Mouse (Mus musculus) stomach, embryonic 16.5 days (tissue): Measurements from ENCODE around the gene Srsf4. TPM values are rescaled to one million over a fixed set of nuclear protein-coding genes. Genes with fewer than 3 reads are reported as not detected.

Experiments used
- ATAC-seq: fragments of 200-750 bp; cut with Nextera tagmentation; 2 replicates; pipeline ENCODE4 v1.8.0; 2017; ENCODE audit warnings: moderate number of reproducible peaks, moderate TSS enrichment; ENCODE audit not compliant: insufficient read depth, low FRiP score
- H3K27ac ChIP-seq: fragments of 300-500 bp; sonication (generic); 2 replicates; pipeline ENCODE4 v1.5.1; 2014; ENCODE audit warnings: low read length
- H3K27me3 ChIP-seq: fragments of 300-500 bp; sonication (generic); 2 replicates; pipeline ENCODE4 v1.6.1; 2014; ENCODE audit warnings: low read length, control low read depth, mixed read lengths; ENCODE audit not compliant: control insufficient read depth, insufficient read depth
- H3K36me3 ChIP-seq: fragments of 300-500 bp; sonication (generic); 2 replicates; pipeline ENCODE4 v1.6.1; 2014; ENCODE audit warnings: low read length; ENCODE audit not compliant: control insufficient read depth, insufficient read depth
- H3K4me1 ChIP-seq: fragments of 300-500 bp; sonication (generic); 2 replicates; pipeline ENCODE4 v1.6.1; 2014; ENCODE audit warnings: low read length, control low read depth, mixed read lengths; ENCODE audit not compliant: control insufficient read depth, insufficient read depth
- H3K4me2 ChIP-seq: fragments of 300-500 bp; sonication (generic); 2 replicates; pipeline ENCODE4 v1.6.1; 2014; ENCODE audit warnings: low read depth, low read length, mixed read lengths
- H3K4me3 ChIP-seq: fragments of 300-500 bp; sonication (generic); replicated peaks from 2 replicates; pipeline ENCODE4 v1.5.1; 2014; ENCODE audit warnings: mild to moderate bottlenecking, low read length
- H3K9ac ChIP-seq: fragments of 300-500 bp; sonication (generic); 2 replicates; pipeline ENCODE4 v1.6.1; 2014; ENCODE audit warnings: low read length
- H3K9me3 ChIP-seq: fragments of 300-500 bp; sonication (generic); replicated peaks from 2 replicates; pipeline ENCODE4 v1.6.1; 2016; ENCODE audit warnings: low read length, control low read depth; ENCODE audit not compliant: control insufficient read depth
- WGBS: fragments of 180-500 bp; shearing (Covaris S2); extraction: QIAGEN DNeasy Blood & Tissue Kit; methylation state at CpG from one replicate; pipeline ENCODE4 v1.1.7; 2014; 5-methylcytosine and 5-hydroxymethylcytosine counted together
- polyA plus RNA-seq: library from polyadenylated mRNA; unstranded; fragments of >200 nt; fragmentation: Nextera tagmentation; extraction: Ambion mirVana; gene quantifications from 2 replicates; pipeline ENCODE4 v1.2.1, GENCODE M21; 2015

Gene Srsf4
- polyA plus RNA-seq = 74.4 and 81.2 TPM in 2 replicates

GRCm38 (mm10) chr4:131873293-131874168 is at the start of gene Srsf4:
Srsf4 (plus strand) TSS chr4:131873617.
- Histone ChIP-seq H3K4me3 (peak within 1 kb of the TSS; percentile 99), H3K9ac (peak within 1 kb of the TSS; percentile 100), H3K9me3 (no peaks in the 10 kb centered on the region), H3K27ac (peak within 1 kb of the TSS; percentile 100), H3K4me1 (peaks cover 41% of the 10 kb centered on the region), H3K4me2 (peak within 1 kb of the TSS; percentile 92), H3K36me3 (no peaks in the 10 kb centered on the region; the same call in 1 of the 2 replicates), H3K27me3 (no peaks in the 10 kb centered on the region)
- under 1% methylated on average over 99 of the region's 116 CpGs for WGBS
- peak; percentile 96 for ATAC-seq

DNA sequence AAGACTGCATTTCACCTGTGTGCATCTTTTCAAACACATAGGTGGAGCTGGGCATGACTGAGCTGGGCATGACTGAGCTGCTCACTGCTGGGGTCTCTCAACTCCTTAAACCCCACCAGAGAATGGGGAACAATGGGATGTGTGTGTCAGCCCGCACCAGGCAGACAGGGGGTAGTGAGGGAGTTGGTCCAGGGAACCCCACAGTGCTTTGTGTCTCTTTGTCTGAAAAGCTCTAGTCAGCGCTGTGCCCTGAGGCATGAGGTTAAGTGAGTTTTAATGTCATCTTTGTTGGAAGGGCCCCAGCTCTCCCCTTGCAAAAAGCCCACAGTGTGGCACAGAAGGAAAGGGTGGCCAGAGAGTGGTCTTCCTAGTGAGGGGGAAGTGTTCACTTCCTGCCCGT is 48.5 kb upstream of the Srsf4 start:
- Histone ChIP-seq H3K27me3 (no peaks in the 10 kb centered on the region), H3K9ac (no peak overlapping the region), H3K9me3 (no peaks in the 10 kb centered on the region), H3K4me2 (no peak overlapping the region), H3K4me3 (no peak overlapping the region), H3K36me3 (no peaks in the 10 kb centered on the region), H3K27ac (peak overlapping the region; percentile 34), H3K4me1 (peaks cover 31% of the 10 kb centered on the region)
- 55% methylated on average over 3 of the region's 3 CpGs for WGBS
- no peak for ATAC-seq

DNA sequence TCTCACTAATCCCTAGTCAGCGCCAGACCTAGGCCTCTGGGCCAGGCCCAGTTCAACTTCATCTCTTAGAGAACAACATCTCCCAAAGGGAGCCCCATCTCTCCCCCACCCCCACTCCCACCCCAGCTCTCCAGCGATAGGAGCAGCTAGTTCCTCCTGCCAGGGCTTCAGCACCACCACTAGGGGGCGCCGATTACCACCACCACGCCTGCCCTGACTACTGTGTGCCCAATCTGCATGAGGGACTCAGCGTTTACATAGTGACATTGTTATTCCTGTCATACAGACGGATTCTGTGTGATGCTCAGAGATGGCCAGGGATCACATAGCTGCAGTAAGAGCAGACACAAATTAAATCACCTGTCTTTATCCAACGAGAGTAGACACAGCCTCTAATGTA is 47.6 kb upstream of the Srsf4 start:
- no peak overlapping the region for H3K4me2 ChIP-seq
- no peaks in the 10 kb centered on the region for H3K27me3 ChIP-seq
- peaks cover 31% of the 10 kb centered on the region for H3K4me1 ChIP-seq
- no peak overlapping the region for H3K9ac ChIP-seq
- ATAC-seq = no peak
- WGBS = 39% methylated on average over 8 of the region's 8 CpGs
- H3K4me3 ChIP-seq = no peak overlapping the region
- H3K9me3 ChIP-seq = no peaks in the 10 kb centered on the region
- H3K27ac ChIP-seq = no peak overlapping the region
- H3K36me3 ChIP-seq = no peaks in the 10 kb centered on the region

DNA sequence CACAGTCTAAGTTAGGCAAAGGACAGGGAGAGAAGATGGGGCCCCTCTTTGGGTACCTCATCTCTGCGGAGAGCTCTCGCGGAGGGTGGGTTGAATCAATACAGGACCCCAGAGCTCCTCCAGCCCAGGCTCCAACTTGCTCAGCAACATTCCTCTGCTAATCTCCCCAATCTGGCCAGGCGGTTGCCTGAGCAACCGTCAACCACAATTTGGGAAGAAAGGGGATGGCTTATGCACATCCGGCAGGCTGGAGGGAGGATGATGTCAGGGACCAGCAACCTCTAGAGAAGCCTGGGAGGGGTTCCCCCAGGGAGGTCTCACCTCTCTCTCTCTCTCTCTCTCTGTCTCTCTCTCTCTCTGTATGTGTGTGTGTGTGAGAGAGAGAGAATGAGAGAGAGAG is 46.5 kb upstream of the Srsf4 start:
- no peak overlapping the region for H3K4me2 ChIP-seq
- peak overlapping the region; percentile 21; the same call in 1 of the 2 replicates for H3K27ac ChIP-seq
- no peaks in the 10 kb centered on the region for H3K36me3 ChIP-seq
- H3K9me3 ChIP-seq = no peaks in the 10 kb centered on the region
- no peak overlapping the region for H3K9ac ChIP-seq
- H3K4me1 ChIP-seq = peaks cover 22% of the 10 kb centered on the region
- H3K27me3 ChIP-seq = no peaks in the 10 kb centered on the region
- peak; percentile 66 for ATAC-seq
- H3K4me3 ChIP-seq = no peak overlapping the region
- WGBS = 5% methylated on average over 6 of the region's 6 CpGs

GRCm38 (mm10) chr4:131829123-131829522 is 44.3 kb upstream of the Srsf4 start:
- 71% methylated on average over 8 of the region's 8 CpGs for WGBS
- no peaks in the 10 kb centered on the region for H3K9me3 ChIP-seq
- no peak overlapping the region for H3K4me2 ChIP-seq
- H3K4me1 ChIP-seq = peaks cover 17% of the 10 kb centered on the region
- ATAC-seq = no peak
- no peaks in the 10 kb centered on the region for H3K27me3 ChIP-seq
- no peak overlapping the region for H3K9ac ChIP-seq
- H3K4me3 ChIP-seq = no peak overlapping the region
- no peaks in the 10 kb centered on the region for H3K36me3 ChIP-seq
- no peak overlapping the region for H3K27ac ChIP-seq

DNA sequence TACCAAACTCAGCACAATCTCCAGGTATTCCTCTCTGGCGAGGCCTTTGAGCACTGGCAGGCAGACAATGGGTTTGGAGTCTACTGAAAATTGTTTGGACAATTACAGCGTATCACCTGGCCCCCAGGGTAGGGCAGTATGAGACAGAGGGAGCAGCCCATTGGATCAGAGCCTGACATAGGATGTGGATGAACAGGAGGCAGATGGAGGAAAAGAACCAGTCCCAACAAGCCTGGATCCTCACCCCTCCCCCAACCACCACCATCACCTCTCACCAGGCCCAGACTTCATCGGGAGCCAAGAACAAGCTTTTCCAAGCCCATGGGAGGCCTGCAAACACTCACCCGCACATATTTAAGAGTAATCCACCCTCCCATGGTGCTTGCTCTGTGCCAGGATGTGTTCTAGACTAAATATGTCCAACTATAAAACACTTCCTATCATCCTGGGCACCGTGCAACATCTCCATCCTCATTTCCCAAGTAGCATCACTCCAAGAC is 41.8 kb upstream of the Srsf4 start:
- 61% methylated on average over 5 of the region's 5 CpGs for WGBS
- no peak overlapping the region for H3K9ac ChIP-seq
- no peak for ATAC-seq
- H3K4me3 ChIP-seq = no peak overlapping the region
- H3K9me3 ChIP-seq = no peaks in the 10 kb centered on the region
- peaks cover 15% of the 10 kb centered on the region for H3K4me1 ChIP-seq
- H3K27me3 ChIP-seq = peaks cover 5% of the 10 kb centered on the region; the same call in 1 of the 2 replicates
- H3K4me2 ChIP-seq = no peak overlapping the region
- no peak overlapping the region for H3K27ac ChIP-seq
- no peaks in the 10 kb centered on the region for H3K36me3 ChIP-seq

GRCm38 (mm10) chr4:131832759-131833407 is 40.5 kb upstream of the Srsf4 start:
- no peak overlapping the region for H3K9ac ChIP-seq
- no peak for ATAC-seq
- H3K27ac ChIP-seq = no peak overlapping the region
- WGBS = 67% methylated on average over 3 of the region's 3 CpGs
- peaks cover 5% of the 10 kb centered on the region; the same call in 1 of the 2 replicates for H3K27me3 ChIP-seq
- 0 out of 2 replicates have a peak, but pooled peaks cover 8% of the 10 kb centered on the region for H3K4me1 ChIP-seq
- H3K4me2 ChIP-seq = no peak overlapping the region
- H3K36me3 ChIP-seq = no peaks in the 10 kb centered on the region
- no peaks in the 10 kb centered on the region for H3K9me3 ChIP-seq
- H3K4me3 ChIP-seq = no peak overlapping the region

GRCm38 (mm10) chr4:131833971-131834609 is 39.3 kb upstream of the Srsf4 start:
- no peak for ATAC-seq
- Histone ChIP-seq H3K4me1 (peaks cover 12% of the 10 kb centered on the region), H3K36me3 (no peaks in the 10 kb centered on the region)

More at GRCm38 (mm10) chr4:131833971-131834609, 39.3 kb upstream of the Srsf4 start:
- Histone ChIP-seq H3K4me2 (no peak overlapping the region), H3K27ac (no peak overlapping the region), H3K9ac (no peak overlapping the region), H3K27me3 (peaks cover 5% of the 10 kb centered on the region; the same call in 1 of the 2 replicates), H3K4me3 (no peak overlapping the region), H3K9me3 (no peaks in the 10 kb centered on the region)
- WGBS = 28% methylated on average over 9 of the region's 9 CpGs
